Mouse (Mus musculus) cerebellum, adult 2 months (tissue): ENCODE data around the gene Tulp1. TPM values are rescaled to one million over a fixed set of nuclear protein-coding genes. Genes with fewer than 3 reads are reported as not detected.

Experiments
- DNase-seq, 2 experiments: peaks; one replicate each; pipeline ENCODE4 v3.0.0; 2021
- H3K27ac ChIP-seq: fragments of 200-500 bp; 2 replicates; pipeline ENCODE4 v1.5.1; 2012; ENCODE audit warnings: low read length, control low read depth, inconsistent platforms; ENCODE audit not compliant: insufficient read depth
- H3K27me3 ChIP-seq: fragments of 200-500 bp; 2 replicates; pipeline ENCODE4 v1.6.1; 2012; ENCODE audit warnings: inconsistent platforms, mild to moderate bottlenecking, low read length, moderate library complexity; ENCODE audit not compliant: control insufficient read depth, insufficient read depth
- H3K4me1 ChIP-seq: fragments of 200-500 bp; 2 replicates; pipeline ENCODE4 v1.6.1; 2011; ENCODE audit warnings: low read length; ENCODE audit not compliant: control insufficient read depth, insufficient read depth
- H3K4me3 ChIP-seq: fragments of 200-500 bp; replicated peaks from 2 replicates; pipeline ENCODE3; 2011; ENCODE audit warnings: mild to moderate bottlenecking, low read depth, low read length, control low read depth; ENCODE audit not compliant: insufficient read depth
- CTCF ChIP-seq: fragments of 200-500 bp; IDR thresholded peaks from 2 replicates; pipeline ENCODE4 v1.5.1; 2011; ENCODE audit warnings: low read depth, mild to moderate bottlenecking, control low read depth, low read length, moderate library complexity, borderline replicate concordance; ENCODE audit not compliant: insufficient read depth
- POLR2A ChIP-seq: fragments of 200-500 bp; IDR thresholded peaks from 2 replicates; pipeline ENCODE4 v1.6.1; 2011; ENCODE audit warnings: low read length, control low read depth, borderline replicate concordance; ENCODE audit not compliant: insufficient read depth
- WGBS: fragments of 180-500 bp; shearing (Covaris S2); methylation state at CpG from one replicate; pipeline ENCODE4 v1.1.7; 2018; 5-methylcytosine and 5-hydroxymethylcytosine counted together
- polyA plus RNA-seq: library from polyadenylated mRNA; depleted of rRNA; stranded (reverse); fragments of >200 nt; gene quantifications from 2 replicates; pipeline ENCODE4 v1.2.3, GENCODE M21; 2012; rRNA removed

The Tulp1 gene
- polyA plus RNA-seq, 1 experiment = not detected

DNA sequence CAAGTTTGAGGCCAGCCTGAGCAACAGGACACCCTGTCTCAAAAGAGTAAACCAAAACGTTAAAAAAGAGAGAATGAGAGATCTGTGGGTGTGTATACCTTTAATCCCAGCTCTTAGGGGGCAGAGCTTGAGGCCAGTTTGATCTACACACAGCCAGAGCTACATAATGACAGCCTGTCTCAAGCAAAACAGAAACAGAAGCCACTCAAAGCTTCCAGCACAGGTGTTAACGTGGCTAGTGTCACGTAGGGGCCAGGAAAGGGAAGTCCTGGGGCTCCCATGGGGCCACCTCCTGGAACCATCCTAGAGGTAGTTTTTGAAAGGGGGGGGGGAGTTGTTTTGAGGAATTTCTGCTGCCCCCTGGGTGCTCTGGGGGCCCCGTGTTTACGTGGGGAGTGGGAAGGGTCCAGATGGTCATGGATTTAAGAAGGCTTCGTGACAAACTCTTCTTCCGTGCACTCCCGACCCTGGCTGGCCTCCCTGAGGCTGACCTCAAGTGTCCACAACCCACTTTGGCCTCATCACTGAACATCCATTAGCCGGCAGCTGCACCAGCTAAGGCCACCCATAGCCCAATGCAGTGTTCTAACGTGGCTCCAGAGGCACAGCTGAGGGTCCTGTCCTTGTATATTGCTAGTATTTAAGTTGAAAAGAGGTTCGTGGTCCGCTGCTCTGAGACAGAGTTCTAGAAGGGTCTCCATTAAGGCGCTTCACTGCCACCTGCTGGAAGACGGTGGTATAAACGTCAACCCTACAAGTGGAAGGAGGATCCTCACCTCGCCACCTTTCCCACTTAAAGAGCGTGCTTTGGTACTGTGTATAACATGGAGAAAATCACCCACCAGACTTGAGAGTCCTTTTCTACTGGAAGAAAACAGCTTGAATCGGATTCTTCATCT, 56.5 kb downstream of the Tulp1 start:
- Histone ChIP-seq H3K4me3 (no peak overlapping the region), H3K27ac (no peak overlapping the region), H3K4me1 (no peaks in the 10 kb centered on the region), H3K27me3 (no peaks in the 10 kb centered on the region)
- WGBS = 10% methylated on average over 18 of the region's 18 CpGs
- TF ChIP-seq POLR2A = no peak
- TF ChIP-seq CTCF = peak; percentile 92
- DNase-seq = peak; percentile 73 to 87

DNA sequence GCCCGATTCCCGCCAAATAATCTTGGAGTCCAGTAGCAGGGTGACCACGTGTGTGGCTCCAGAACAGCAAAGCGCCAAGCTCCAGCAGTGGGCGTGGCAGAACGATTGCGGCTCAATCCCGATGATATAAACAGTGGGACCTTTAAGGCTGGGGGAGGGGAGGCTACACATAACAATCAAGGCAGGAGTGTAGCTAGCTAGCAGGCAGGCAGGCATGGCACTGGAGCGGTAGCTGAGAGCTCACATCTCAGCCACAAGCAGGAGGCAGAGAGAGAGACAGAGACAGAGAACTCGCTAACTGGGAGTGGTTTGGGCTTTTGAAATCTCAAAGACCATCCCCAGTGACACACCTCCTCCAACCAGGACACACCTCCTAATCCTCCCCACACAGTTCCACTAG, 59.9 kb downstream of the Tulp1 start:
- no peak overlapping the region for H3K27ac ChIP-seq
- no peak for TF ChIP-seq POLR2A
- TF ChIP-seq CTCF = no peak
- H3K4me1 ChIP-seq = peaks cover 6% of the 10 kb centered on the region
- no peak overlapping the region for H3K4me3 ChIP-seq
- DNase-seq = no peak
- no peaks in the 10 kb centered on the region for H3K27me3 ChIP-seq
- 49% methylated on average over 10 of the region's 10 CpGs for WGBS

Other genes starting within 250 kb of the Tulp1 start
- 1.6 and 1.9 TPM in 2 replicates for gene Scube3, start 223.1 kb downstream of the Tulp1 start, polyA plus RNA-seq
- 71.9 and 77.1 TPM in 2 replicates for gene Zfp523, start 188.1 kb downstream of the Tulp1 start, polyA plus RNA-seq
- gene Def6, start 157.4 kb downstream of the Tulp1 start, polyA plus RNA-seq = 4.2 and 5.4 TPM in 2 replicates
- gene Ppard, start 132.5 kb downstream of the Tulp1 start, polyA plus RNA-seq = 26.8 and 27.1 TPM in 2 replicates
- gene Fance, start 51.7 kb downstream of the Tulp1 start, polyA plus RNA-seq = 16.5 and 18.4 TPM in 2 replicates
- gene Rpl10a, start 36.8 kb downstream of the Tulp1 start, polyA plus RNA-seq = 808 and 827 TPM in 2 replicates
- 2.3 and 3.2 TPM in 2 replicates for gene Tead3, start 14.4 kb downstream of the Tulp1 start, polyA plus RNA-seq
- 8.6 and 8.9 TPM in 2 replicates for gene Fkbp5, start 152.3 kb upstream of the Tulp1 start, polyA plus RNA-seq
- not detected in 2 replicates for gene Armc12, start 165.6 kb upstream of the Tulp1 start, polyA plus RNA-seq
- gene Clpsl2, start 184.2 kb upstream of the Tulp1 start, polyA plus RNA-seq = not detected in 2 replicates
- 0.28 TPM in 1 of 2 replicates, not detected in the other for gene Clps, start 195.5 kb upstream of the Tulp1 start, polyA plus RNA-seq
- 17.8 and 20.4 TPM in 2 replicates for gene Lhfpl5, start 210.4 kb upstream of the Tulp1 start, polyA plus RNA-seq